ENCODE assay signal across 22 mouse cellular contexts in genomic region chr17:56343466-56343865, GRCm38 (mm10). TPM values are rescaled to one million over a fixed set of nuclear protein-coding genes. Genes with fewer than 3 reads are reported as not detected.
"Had no signal": no experiment of that assay in that cellular context is flagged by ENCODE, and none has a peak within 500 bp of the region (broad histone marks: within the 10 kb centered on the region; RNA-seq: fewer than 3 reads in every experiment).

No protein-coding gene starts in this region.

- H3K4me3 ChIP-seq: kidney, embryonic 15.5 days; lung, embryonic 15.5 days; midbrain, embryonic 13.5 days had no signal

- H3K4me1 ChIP-seq: kidney, embryonic 15.5 days; lung, embryonic 15.5 days had no signal

- H3K36me3 ChIP-seq: lung, embryonic 15.5 days had no signal

- DNase-seq: kidney, adult 2 months; kidney, postnatal 14 days; left cerebral cortex, postnatal 4 days; lung, postnatal 14 days; right cerebral cortex, adult 18-20 months; right cerebral cortex, postnatal 25 days; thymus, postnatal 36 days had no signal

- H3K27ac ChIP-seq: kidney, embryonic 15.5 days; lung, embryonic 15.5 days; macrophage; midbrain, embryonic 13.5 days had no signal

- H3K27me3 ChIP-seq: kidney, embryonic 15.5 days; lung, embryonic 15.5 days; midbrain, embryonic 13.5 days had no signal

- ATAC-seq: intestine, embryonic 16.5 days; midbrain, embryonic 13.5 days had no signal

- H3K9ac ChIP-seq: kidney, embryonic 15.5 days; lung, embryonic 15.5 days; midbrain, embryonic 13.5 days had no signal

- H3K9me3 ChIP-seq: kidney, embryonic 15.5 days; lung, embryonic 15.5 days; midbrain, embryonic 13.5 days had no signal

- H3K4me2 ChIP-seq: kidney, embryonic 15.5 days; lung, embryonic 15.5 days; midbrain, embryonic 13.5 days had no signal

RNA-seq across cellular contexts. Expression of gene Arrdc5, which starts 43.4 kb away (rescaled TPM):
- total RNA-seq: layer of hippocampus, adult 8-10 months; layer of hippocampus, postnatal 14 days; left cerebral cortex, adult 18-20 months; left cerebral cortex, postnatal 10 days; left cerebral cortex, postnatal 4 days; midbrain, postnatal 0 days had no signal
- polyA plus RNA-seq: intestine, embryonic 16.5 days; kidney, adult 2 months; kidney, embryonic 15.5 days; large intestine, adult 2 months; limb, embryonic 14.5 days; liver, embryonic 16.5 days; lung, embryonic 15.5 days; macrophage; midbrain, embryonic 13.5 days; midbrain, postnatal 0 days; neural tube, embryonic 14.5 days; small intestine, adult 2 months had no signal
